Mouse (Mus musculus) heart, postnatal 0 days (tissue): ENCODE data around the gene Ero1lb. TPM values are rescaled to one million over a fixed set of nuclear protein-coding genes. Genes with fewer than 3 reads are reported as not detected.

ENCODE experiments used
- ATAC-seq: fragments of 200-750 bp; cut with Nextera tagmentation; 2 replicates; pipeline ENCODE4 v1.8.0; 2017; ENCODE audit warnings: low read depth, moderate number of reproducible peaks, moderate library complexity; ENCODE audit not compliant: insufficient read depth
- DNase-seq: peaks from one replicate; pipeline ENCODE4 v3.0.0-alpha.2; 2016; ENCODE audit warnings: low spot score
- H3K27ac ChIP-seq: fragments of 300-500 bp; sonication (generic); 2 replicates; pipeline ENCODE4 v1.5.1; 2014; ENCODE audit warnings: low read depth, mild to moderate bottlenecking
- H3K27me3 ChIP-seq: fragments of 300-500 bp; sonication (generic); 2 replicates; pipeline ENCODE4 v1.6.1; 2014; ENCODE audit warnings: low read length, mixed read lengths; ENCODE audit not compliant: control insufficient read depth, insufficient read depth
- H3K36me3 ChIP-seq: fragments of 300-500 bp; sonication (generic); replicated peaks from 2 replicates; pipeline ENCODE4 v1.6.1; 2014; ENCODE audit warnings: low read length, mixed read lengths; ENCODE audit not compliant: control insufficient read depth, insufficient read depth
- H3K4me1 ChIP-seq: fragments of 300-500 bp; sonication (generic); 2 replicates; pipeline ENCODE4 v1.6.1; 2014; ENCODE audit warnings: antibody characterized with exemption; ENCODE audit not compliant: control insufficient read depth, insufficient read depth
- H3K4me2 ChIP-seq: fragments of 300-500 bp; sonication (generic); 2 replicates; pipeline ENCODE4 v1.6.1; 2014; ENCODE audit warnings: low read depth, mild to moderate bottlenecking, low read length, moderate library complexity
- H3K4me3 ChIP-seq: fragments of 300-500 bp; sonication (generic); 2 replicates; pipeline ENCODE4 v1.5.1; 2014; ENCODE audit warnings: low read depth, low read length
- H3K9ac ChIP-seq: fragments of 300-500 bp; sonication (generic); replicated peaks from 2 replicates; pipeline ENCODE4 v1.6.1; 2014; ENCODE audit warnings: low read depth, low read length, mixed read lengths
- H3K9me3 ChIP-seq: fragments of 300-500 bp; sonication (generic); replicated peaks from 2 replicates; pipeline ENCODE4 v1.6.1; 2016; ENCODE audit warnings: low read length; ENCODE audit not compliant: control insufficient read depth
- CTCF ChIP-seq: IDR thresholded peaks from 2 replicates; pipeline ENCODE4 v1.5.1; 2016; ENCODE audit warnings: antibody characterized with exemption, control low read depth, low read depth
- EP300 ChIP-seq: IDR thresholded peaks from 2 replicates; pipeline ENCODE4 v1.6.1; 2016; ENCODE audit warnings: antibody characterized with exemption, low read depth
- WGBS: fragments of 180-500 bp; shearing (Covaris S2); extraction: QIAGEN DNeasy Blood & Tissue Kit; methylation state at CpG from one replicate; pipeline ENCODE4 v1.1.7; 2014; 5-methylcytosine and 5-hydroxymethylcytosine counted together
- polyA plus RNA-seq: library from polyadenylated mRNA; unstranded; fragments of >200 nt; fragmentation: Nextera tagmentation; extraction: Ambion mirVana; gene quantifications from 2 replicates; pipeline ENCODE4 v1.2.1, GENCODE M21; 2015
- total RNA-seq: library from RNA; depleted of rRNA; stranded (reverse); fragments of >200 nt; gene quantifications from 2 replicates; pipeline ENCODE4 v1.2.3, GENCODE M21; 2014; ENCODE audit warnings: low replicate concordance; rRNA removed

Gene Ero1lb
- total RNA-seq (1.4 and 8.2 TPM in 2 replicates), polyA plus RNA-seq (2.4 and 2.5 TPM in 2 replicates)

DNA sequence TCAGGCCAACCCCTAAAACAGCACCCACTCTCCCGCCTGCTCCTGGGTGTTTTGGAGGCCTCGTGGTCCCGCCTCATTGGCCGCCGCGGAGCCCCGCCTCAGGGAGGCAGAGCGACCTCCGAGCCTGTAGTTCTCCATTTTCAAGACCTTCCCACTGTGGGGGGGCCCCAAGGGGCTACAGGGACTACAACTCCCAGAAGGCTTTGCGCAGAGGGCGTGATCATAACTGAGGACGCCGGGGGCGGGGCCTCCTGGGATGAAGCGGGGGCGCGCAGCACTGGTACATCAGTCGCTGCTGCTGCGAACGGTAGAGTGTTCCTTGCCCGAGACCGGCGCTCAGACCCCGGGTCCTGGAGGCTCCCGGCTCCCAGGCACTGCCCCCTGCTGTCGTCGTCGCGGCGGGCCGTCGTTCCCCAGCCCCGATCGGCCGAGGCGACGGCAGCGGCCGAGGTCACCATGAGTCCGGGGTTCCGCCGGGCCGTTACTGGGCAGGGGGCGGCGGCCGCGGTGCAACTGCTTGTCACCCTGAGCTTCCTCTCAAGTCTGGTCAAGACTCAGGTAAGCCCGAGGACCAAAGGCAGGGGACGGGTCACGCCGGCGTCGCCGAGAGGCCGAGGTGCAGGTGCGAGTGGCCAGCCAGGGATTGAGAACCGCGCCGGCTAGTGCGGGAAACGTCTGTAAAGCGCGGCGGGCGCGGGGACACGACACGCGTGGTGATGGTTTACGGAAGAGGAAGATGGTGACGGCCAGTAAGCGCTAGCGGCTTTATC, at the start of gene Ero1lb:
Gene Ero1lb, plus strand, starts transcription at position 254 of the 770 bp plus-strand sequence.
- no peaks in the 10 kb centered on the region for H3K9me3 ChIP-seq
- peak; percentile 100 for ATAC-seq
- H3K36me3 ChIP-seq: no peaks in the 10 kb centered on the region
- under 1% methylated on average over 70 of the region's 73 CpGs for WGBS
- peak; percentile 94 for DNase-seq
- peak within 1 kb of the TSS; percentile 93 for H3K4me2 ChIP-seq
- H3K27me3 ChIP-seq: no peaks in the 10 kb centered on the region
- H3K9ac ChIP-seq: peak within 1 kb of the TSS; percentile 46
- H3K4me1 ChIP-seq: peaks cover 5% of the 10 kb centered on the region; the same call in 1 of the 2 replicates
- H3K27ac ChIP-seq: no peak within 1 kb of the TSS
- TF ChIP-seq EP300 (no peak), CTCF (no peak; the same call in 1 of the 2 replicates)
- H3K4me3 ChIP-seq: peak within 1 kb of the TSS; percentile 82

DNA sequence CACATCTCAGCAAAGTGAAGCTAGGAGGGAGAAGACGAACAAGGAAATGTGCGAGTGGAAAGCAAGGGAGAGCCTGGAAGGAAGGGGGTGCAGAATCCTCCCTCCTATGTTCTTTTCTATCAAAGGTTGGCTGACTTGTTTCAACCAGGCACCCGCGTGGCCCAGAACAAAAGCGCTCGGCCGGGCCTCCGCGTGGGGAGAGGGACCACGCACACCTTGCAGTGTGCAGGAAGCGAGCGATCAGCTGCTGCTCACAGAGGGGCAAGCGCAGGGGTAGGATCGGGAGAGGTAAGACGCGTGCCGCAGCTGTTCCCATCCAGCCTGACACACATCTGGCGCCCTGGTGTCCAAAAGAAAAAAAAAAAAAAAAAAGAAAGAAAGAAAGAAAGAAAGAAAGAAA, 46.3 kb upstream of the Ero1lb start:
- H3K36me3 ChIP-seq: no peaks in the 10 kb centered on the region
- TF ChIP-seq EP300 (no peak), CTCF (no peak)
- no peak overlapping the region for H3K27ac ChIP-seq
- no peak for ATAC-seq
- DNase-seq: no peak
- H3K4me2 ChIP-seq: peak overlapping the region; percentile 88
- H3K9ac ChIP-seq: peak overlapping the region; percentile 54; the same call in 1 of the 2 replicates
- no peaks in the 10 kb centered on the region for H3K9me3 ChIP-seq
- peak overlapping the region; percentile 55 for H3K4me3 ChIP-seq
- H3K4me1 ChIP-seq: peaks cover 5% of the 10 kb centered on the region; the same call in 1 of the 2 replicates
- WGBS: 3% methylated on average over 18 of the region's 18 CpGs
- peaks cover 17% of the 10 kb centered on the region; the same call in 1 of the 2 replicates for H3K27me3 ChIP-seq

DNA sequence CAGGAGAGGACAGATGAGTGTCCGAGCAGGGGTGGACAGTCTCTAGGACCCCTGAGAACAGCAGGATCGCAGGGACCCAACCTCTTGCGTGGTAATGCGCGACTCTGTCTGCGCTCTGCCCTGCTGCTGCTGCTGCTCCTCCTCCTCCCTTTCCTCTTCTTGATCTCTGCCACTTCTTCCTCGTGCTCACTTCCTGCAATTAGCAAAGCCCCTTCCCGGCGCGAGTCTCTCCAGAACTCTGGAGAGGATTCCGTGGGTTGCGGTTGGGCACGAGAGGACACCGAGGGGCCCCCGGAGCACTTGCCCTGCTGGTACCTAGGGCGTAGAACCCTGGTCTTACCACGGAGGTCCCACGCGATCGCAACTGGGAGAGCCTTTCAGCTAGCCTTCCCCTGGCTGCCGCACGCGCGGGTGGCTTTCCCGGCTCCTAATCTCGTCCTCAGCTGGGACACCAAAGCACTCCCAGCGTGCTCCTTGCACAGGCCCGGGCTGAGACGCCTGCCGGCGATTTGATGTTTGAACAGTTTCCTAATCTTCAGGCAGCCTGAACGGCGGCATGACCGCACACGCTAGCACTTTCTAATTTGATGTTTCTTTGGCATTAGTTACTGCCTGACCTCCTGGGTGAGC, 45.6 kb upstream of the Ero1lb start, which contains the start of gene Edaradd:
Gene Edaradd, minus strand, starts transcription at position 484 of the 630 bp plus-strand sequence.
- Histone ChIP-seq H3K27me3 (peaks cover 17% of the 10 kb centered on the region; the same call in 1 of the 2 replicates), H3K36me3 (no peaks in the 10 kb centered on the region), H3K9me3 (no peaks in the 10 kb centered on the region), H3K9ac (peak within 1 kb of the TSS; percentile 54), H3K4me1 (peaks cover 5% of the 10 kb centered on the region; the same call in 1 of the 2 replicates), H3K4me2 (peak within 1 kb of the TSS; percentile 88), H3K27ac (no peak within 1 kb of the TSS), H3K4me3 (peak within 1 kb of the TSS; percentile 55)
- DNase-seq (peak; percentile 27), ATAC-seq (peak; percentile 81)
- TF ChIP-seq CTCF: peak; percentile 42
- TF ChIP-seq EP300: no peak
- WGBS: under 1% methylated on average over 35 of the region's 35 CpGs

DNA sequence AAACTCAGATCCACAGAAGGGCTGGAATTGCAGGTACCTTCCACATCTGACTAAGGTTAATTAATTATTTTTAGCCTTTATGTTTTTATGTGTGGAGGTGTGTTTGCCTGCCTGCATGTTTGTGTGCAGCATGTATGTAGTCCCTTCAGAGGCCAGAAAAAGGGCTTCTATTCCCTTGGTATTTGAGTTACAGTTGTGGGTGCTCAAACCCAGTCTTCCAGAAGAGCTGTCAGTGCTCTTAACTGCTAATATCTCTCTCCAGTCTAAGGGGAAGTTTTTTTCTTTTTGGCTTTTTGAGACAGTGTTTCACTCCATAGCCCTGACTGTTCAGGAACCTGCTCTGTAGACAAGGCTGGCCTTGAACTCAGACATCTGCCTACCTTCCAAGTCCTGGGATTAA, 43.3 kb upstream of the Ero1lb start:
- DNase-seq (no peak), ATAC-seq (no peak)
- TF ChIP-seq CTCF (no peak), EP300 (no peak)
- Histone ChIP-seq H3K9ac (no peak overlapping the region), H3K27ac (no peak overlapping the region), H3K4me1 (peaks cover 5% of the 10 kb centered on the region; the same call in 1 of the 2 replicates), H3K4me3 (no peak overlapping the region), H3K27me3 (peaks cover 17% of the 10 kb centered on the region; the same call in 1 of the 2 replicates), H3K9me3 (no peaks in the 10 kb centered on the region), H3K36me3 (no peaks in the 10 kb centered on the region), H3K4me2 (no peak overlapping the region)

DNA sequence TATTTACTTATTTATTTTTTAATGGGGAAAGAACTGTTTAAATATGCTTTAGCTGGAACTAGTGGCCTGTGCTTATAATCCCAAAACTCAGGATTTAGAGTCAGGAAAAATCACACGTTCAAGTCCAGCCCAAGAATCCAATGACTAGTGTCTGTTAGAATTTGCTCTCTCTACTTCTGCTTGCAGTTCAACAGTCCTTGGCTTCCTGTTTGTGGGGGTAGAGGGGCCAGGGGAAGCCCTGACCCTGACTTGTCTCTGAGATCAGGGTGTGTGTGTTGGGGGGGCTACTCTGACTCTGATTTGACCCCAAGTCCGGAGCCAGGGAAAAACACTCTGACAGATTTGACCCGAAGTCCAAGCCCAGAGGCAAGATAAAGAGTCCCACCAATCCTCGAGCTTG, 40.0 kb upstream of the Ero1lb start:
- H3K4me2 ChIP-seq: no peak overlapping the region
- TF ChIP-seq EP300 (no peak), CTCF (no peak)
- H3K36me3 ChIP-seq: no peaks in the 10 kb centered on the region
- WGBS: 83% methylated on average over 4 of the region's 4 CpGs
- no peak for DNase-seq
- no peak overlapping the region for H3K9ac ChIP-seq
- no peaks in the 10 kb centered on the region for H3K4me1 ChIP-seq
- ATAC-seq: no peak
- H3K27me3 ChIP-seq: no peaks in the 10 kb centered on the region
- no peak overlapping the region for H3K27ac ChIP-seq
- H3K4me3 ChIP-seq: no peak overlapping the region
- no peaks in the 10 kb centered on the region for H3K9me3 ChIP-seq
